Mouse (Mus musculus): Measurements from ENCODE around the gene Lrtm1.

Lrtm1 gene

GRCm38 (mm10) chr14:29017883-29018282, at the start of gene Lrtm1:
Gene Lrtm1, plus strand, starts transcription at chr14:29018208.
- DNase-seq (ENCODE audit: low read depth, low spot score) = peak; percentile 66

GRCm38 (mm10) chr14:28969247-28969646, 48.8 kb upstream of the Lrtm1 start:
- DNase-seq (ENCODE audit: low read depth, low spot score) = no peak

- DNase-seq (ENCODE audit: low read depth, low spot score) = peak; percentile 83
Observed at GRCm38 (mm10) chr14:28972620-28973019, 45.4 kb upstream of the Lrtm1 start.

GRCm38 (mm10) chr14:28979230-28979629, 38.8 kb upstream of the Lrtm1 start:
- DNase-seq (ENCODE audit: low read depth, low spot score) = no peak

GRCm38 (mm10) chr14:28980482-28980881, 37.5 kb upstream of the Lrtm1 start:
- DNase-seq (ENCODE audit: low read depth, low spot score) = peak; percentile 32

- DNase-seq (ENCODE audit: low read depth, low spot score) = no peak
Observed at GRCm38 (mm10) chr14:28984276-28984675, 33.7 kb upstream of the Lrtm1 start.

GRCm38 (mm10) chr14:28988211-28988900, 29.7 kb upstream of the Lrtm1 start:
- no peak for DNase-seq (ENCODE audit: low read depth, low spot score)

GRCm38 (mm10) chr14:28996569-28996968, 21.4 kb upstream of the Lrtm1 start:
- no peak for DNase-seq (ENCODE audit: low read depth, low spot score)

GRCm38 (mm10) chr14:29005228-29005840, 12.7 kb upstream of the Lrtm1 start:
- DNase-seq (ENCODE audit: low read depth, low spot score) = no peak

- DNase-seq (ENCODE audit: low read depth, low spot score) = no peak
Observed at GRCm38 (mm10) chr14:29009644-29010043, 8.4 kb upstream of the Lrtm1 start.

- no peak for DNase-seq (ENCODE audit: low read depth, low spot score)
Observed at GRCm38 (mm10) chr14:29013161-29013560, 4.8 kb upstream of the Lrtm1 start.

- no peak for DNase-seq (ENCODE audit: low read depth, low spot score)
Observed at GRCm38 (mm10) chr14:29014680-29015079, 3.3 kb upstream of the Lrtm1 start.

GRCm38 (mm10) chr14:29015896-29016295, 2.1 kb upstream of the Lrtm1 start:
- DNase-seq (ENCODE audit: low read depth, low spot score) = peak; percentile 19

GRCm38 (mm10) chr14:29018316-29019000, 450 bp downstream of the Lrtm1 start:
- DNase-seq (ENCODE audit: low read depth, low spot score) = no peak

- DNase-seq (ENCODE audit: low read depth, low spot score) = no peak
Observed at GRCm38 (mm10) chr14:29021295-29021694, 3.3 kb downstream of the Lrtm1 start.

- DNase-seq (ENCODE audit: low read depth, low spot score) = no peak
Observed at GRCm38 (mm10) chr14:29023246-29023645, 5.2 kb downstream of the Lrtm1 start.

- no peak for DNase-seq (ENCODE audit: low read depth, low spot score)
Observed at GRCm38 (mm10) chr14:29025335-29025734, 7.3 kb downstream of the Lrtm1 start.

- DNase-seq (ENCODE audit: low read depth, low spot score) = no peak
Observed at GRCm38 (mm10) chr14:29027276-29027675, 9.3 kb downstream of the Lrtm1 start.

- peak; percentile 43 for DNase-seq (ENCODE audit: low read depth, low spot score)
Observed at GRCm38 (mm10) chr14:29028391-29029106, 10.5 kb downstream of the Lrtm1 start.

GRCm38 (mm10) chr14:29029107-29029469, 11.1 kb downstream of the Lrtm1 start:
- peak; percentile 68 for DNase-seq (ENCODE audit: low read depth, low spot score)

GRCm38 (mm10) chr14:29029896-29030420, 11.9 kb downstream of the Lrtm1 start:
- no peak for DNase-seq (ENCODE audit: low read depth, low spot score)

- DNase-seq (ENCODE audit: low read depth, low spot score) = no peak
Observed at GRCm38 (mm10) chr14:29030519-29030918, 12.5 kb downstream of the Lrtm1 start.
